Mouse (Mus musculus) stomach, adult 2 months (tissue): ENCODE measurements around the gene Zfp346. TPM values are rescaled to one million over a fixed set of nuclear protein-coding genes. Genes with fewer than 3 reads are reported as not detected.

Experiments
- polyA plus RNA-seq: library from polyadenylated mRNA; depleted of rRNA; stranded (reverse); fragments of >200 nt; gene quantifications from 2 replicates; pipeline ENCODE4 v1.2.3, GENCODE M21; 2012; rRNA removed

The Zfp346 gene
- 2.8 and 3.8 TPM in 2 replicates for polyA plus RNA-seq

GRCm38 (mm10) chr13:55105045-55105952 is at the start of gene Zfp346:
Zfp346 (plus strand) TSS chr13:55105311.

GRCm38 (mm10) chr13:55099726-55100478 is 5.2 kb upstream of the Zfp346 start, which contains the start of gene Uimc1:
Uimc1 (minus strand) TSS chr13:55100300.

GRCm38 (mm10) chr13:55133448-55133847 is 28.3 kb downstream of the Zfp346 start, which contains the start of gene Gm17617:
Gm17617 (minus strand) TSS chr13:55133548.

GRCm38 (mm10) chr13:55152621-55153415 is 47.7 kb downstream of the Zfp346 start, which contains the start of gene Fgfr4:
Fgfr4 (plus strand) TSS chr13:55152640.

Other genes starting within 250 kb of the Zfp346 start
- gene Unc5a, start 155.9 kb upstream of the Zfp346 start, polyA plus RNA-seq = 3.4 and 3.9 TPM in 2 replicates
- gene Hk3, start 83.9 kb upstream of the Zfp346 start, polyA plus RNA-seq = 0.78 and 0.80 TPM in 2 replicates
- gene Uimc1, start 5.0 kb upstream of the Zfp346 start, polyA plus RNA-seq = 0.42 and 0.80 TPM in 2 replicates
- gene Gm17617, start 28.2 kb downstream of the Zfp346 start, polyA plus RNA-seq = not detected in 2 replicates
- 1.4 and 2.0 TPM in 2 replicates for gene Fgfr4, start 47.3 kb downstream of the Zfp346 start, polyA plus RNA-seq
- gene Nsd1, start 104.5 kb downstream of the Zfp346 start, polyA plus RNA-seq = 2.2 and 4.8 TPM in 2 replicates
- gene Prelid1, start 215.2 kb downstream of the Zfp346 start, polyA plus RNA-seq = 289 and 320 TPM in 2 replicates
- gene Rab24, start 216.6 kb downstream of the Zfp346 start, polyA plus RNA-seq = 34.2 and 43.9 TPM in 2 replicates
- gene Mxd3, start 224.5 kb downstream of the Zfp346 start, polyA plus RNA-seq = 5.1 and 5.3 TPM in 2 replicates